Mouse (Mus musculus) B cell, adult 67 days (primary cell): Measurements from ENCODE around the gene Lpgat1. TPM values are rescaled to one million over a fixed set of nuclear protein-coding genes. Genes with fewer than 3 reads are reported as not detected.

Experiments used
- total RNA-seq, 2 experiments: library from RNA; stranded (reverse); gene quantifications; 4 replicates each; pipeline ENCODE4 v1.2.4; 2023

The Lpgat1 gene
- total RNA-seq = 100 to 1,000 TPM; 137 to 139 TPM

GRCm38 (mm10) chr1:191717601-191718498 is at the start of gene Lpgat1:
Gene Lpgat1 (plus strand): TSS chr1:191717834.

GRCm38 (mm10) chr1:191821326-191822091 is 103.9 kb downstream of the Lpgat1 start, which contains the start of gene Nek2:
Gene Nek2 (plus strand): TSS chr1:191821444.

Other genes starting within 250 kb of the Lpgat1 start
- gene Dtl, start 142.3 kb upstream of the Lpgat1 start, total RNA-seq = 1 to 10 TPM; 8.0 to 9.3 TPM
- 10 to 100 TPM; 72.5 to 75.4 TPM for gene Ints7, start 142.2 kb upstream of the Lpgat1 start, total RNA-seq
- gene Nek2, start 103.6 kb downstream of the Lpgat1 start, total RNA-seq = 1 to 10 TPM; 1.2 to 1.6 TPM
- 10 to 100 TPM; 10.1 to 10.4 TPM for gene Slc30a1, start 188.9 kb downstream of the Lpgat1 start, total RNA-seq